Mouse (Mus musculus) midbrain, postnatal 0 days (tissue): Measurements from ENCODE around the gene Olfr1102. TPM values are rescaled to one million over a fixed set of nuclear protein-coding genes. Genes with fewer than 3 reads are reported as not detected.

Experiments
- ATAC-seq: fragments of 200-750 bp; cut with Nextera tagmentation; 2 replicates; pipeline ENCODE4 v1.8.0; 2017; ENCODE audit warnings: moderate number of reproducible peaks, mild to moderate bottlenecking, moderate TSS enrichment, moderate library complexity; ENCODE audit not compliant: low FRiP score
- DNase-seq: peaks from one replicate; pipeline ENCODE4 v3.0.0-alpha.2; 2015; ENCODE audit warnings: low spot score
- H3K27ac ChIP-seq: fragments of 300-500 bp; sonication (generic); 2 replicates; pipeline ENCODE4 v1.5.1; 2014; ENCODE audit warnings: low read depth, mild to moderate bottlenecking, low read length, mixed read lengths
- H3K27me3 ChIP-seq: fragments of 300-500 bp; sonication (generic); 2 replicates; pipeline ENCODE4 v1.6.1; 2014; ENCODE audit warnings: low read length, control low read depth, mixed read lengths; ENCODE audit not compliant: insufficient read depth
- H3K36me3 ChIP-seq: fragments of 300-500 bp; sonication (generic); 2 replicates; pipeline ENCODE4 v1.6.1; 2014; ENCODE audit warnings: low read length, control low read depth, mixed read lengths; ENCODE audit not compliant: insufficient read depth
- H3K4me1 ChIP-seq: fragments of 300-500 bp; sonication (generic); 2 replicates; pipeline ENCODE4 v1.6.1; 2014; ENCODE audit warnings: mild to moderate bottlenecking, control low read depth, antibody characterized with exemption, low read length, mixed read lengths; ENCODE audit not compliant: insufficient read depth
- H3K4me2 ChIP-seq: fragments of 300-500 bp; sonication (generic); 2 replicates; pipeline ENCODE4 v1.6.1; 2014; ENCODE audit warnings: low read depth, mild to moderate bottlenecking, low read length, mixed read lengths; ENCODE audit not compliant: poor library complexity, severe bottlenecking
- H3K4me3 ChIP-seq: fragments of 300-500 bp; sonication (generic); 2 replicates; pipeline ENCODE4 v1.5.1; 2014; ENCODE audit warnings: low read depth, mild to moderate bottlenecking, low read length, moderate library complexity
- H3K9ac ChIP-seq: fragments of 300-500 bp; sonication (generic); replicated peaks from 2 replicates; pipeline ENCODE4 v1.6.1; 2014; ENCODE audit warnings: mild to moderate bottlenecking, low read length, moderate library complexity, mixed read lengths; ENCODE audit not compliant: poor library complexity, severe bottlenecking
- H3K9me3 ChIP-seq: fragments of 300-500 bp; sonication (generic); 2 replicates; pipeline ENCODE4 v1.6.1; 2016; ENCODE audit warnings: low read length, control low read depth
- CTCF ChIP-seq: IDR thresholded peaks from 2 replicates; pipeline ENCODE4 v1.5.1; 2016; ENCODE audit warnings: antibody characterized with exemption, mild to moderate bottlenecking
- WGBS: fragments of 180-500 bp; shearing (Covaris S2); extraction: QIAGEN DNeasy Blood & Tissue Kit; methylation state at CpG from one replicate; pipeline ENCODE4 v1.1.7; 2014; 5-methylcytosine and 5-hydroxymethylcytosine counted together
- polyA plus RNA-seq: library from polyadenylated mRNA; unstranded; fragments of >200 nt; fragmentation: Nextera tagmentation; extraction: Ambion mirVana; gene quantifications from 2 replicates; pipeline ENCODE4 v1.2.1, GENCODE M21; 2015
- total RNA-seq: library from RNA; depleted of rRNA; stranded (reverse); fragments of >200 nt; gene quantifications from 2 replicates; pipeline ENCODE4 v1.2.3, GENCODE M21; 2014; rRNA removed

Olfr1102 gene
- not detected in 2 replicates for total RNA-seq
- polyA plus RNA-seq = not detected in 2 replicates

GRCm38 (mm10) chr2:86998098-86998497, at the start of gene Olfr1102:
Gene Olfr1102, plus strand, starts transcription at chr2:86998398.
- Histone ChIP-seq H3K4me3 (no peak within 1 kb of the TSS), H3K4me1 (no peaks in the 10 kb centered on the region), H3K9ac (no peak within 1 kb of the TSS), H3K27me3 (no peaks in the 10 kb centered on the region), H3K4me2 (no peak within 1 kb of the TSS), H3K36me3 (no peaks in the 10 kb centered on the region), H3K27ac (no peak within 1 kb of the TSS), H3K9me3 (no peaks in the 10 kb centered on the region)
- DNase-seq (no peak), ATAC-seq (no peak)
- TF ChIP-seq CTCF = no peak

- no peaks in the 10 kb centered on the region for H3K36me3 ChIP-seq
- no peak within 1 kb of the TSS for H3K9ac ChIP-seq
- TF ChIP-seq CTCF = no peak
- no peak within 1 kb of the TSS for H3K27ac ChIP-seq
- WGBS = 81% methylated on average over 1 of the region's 1 CpGs
- H3K9me3 ChIP-seq = no peaks in the 10 kb centered on the region
- DNase-seq = no peak
- H3K4me1 ChIP-seq = no peaks in the 10 kb centered on the region
- H3K27me3 ChIP-seq = no peaks in the 10 kb centered on the region
- H3K4me3 ChIP-seq = no peak within 1 kb of the TSS
- no peak within 1 kb of the TSS for H3K4me2 ChIP-seq
- no peak for ATAC-seq
Observed at GRCm38 (mm10) chr2:86960593-86960992, 37.6 kb upstream of the Olfr1102 start, which contains the start of gene Olfr1099. Gene Olfr1099, minus strand, starts transcription at chr2:86960693.

- Histone ChIP-seq H3K4me3 (no peak within 1 kb of the TSS), H3K27me3 (no peaks in the 10 kb centered on the region), H3K9ac (no peak within 1 kb of the TSS), H3K4me1 (no peaks in the 10 kb centered on the region), H3K9me3 (no peaks in the 10 kb centered on the region), H3K4me2 (no peak within 1 kb of the TSS), H3K36me3 (no peaks in the 10 kb centered on the region), H3K27ac (no peak within 1 kb of the TSS)
- no peak for DNase-seq
- no peak for TF ChIP-seq CTCF
- ATAC-seq = no peak
- 81% methylated on average over 3 of the region's 3 CpGs for WGBS
Observed at GRCm38 (mm10) chr2:86979854-86980253, 18.3 kb upstream of the Olfr1102 start, which contains the start of gene Olfr1100. Gene Olfr1100, minus strand, starts transcription at chr2:86979954.

- Histone ChIP-seq H3K4me3 (no peak within 1 kb of the TSS), H3K4me1 (no peaks in the 10 kb centered on the region), H3K27me3 (no peaks in the 10 kb centered on the region), H3K4me2 (no peak within 1 kb of the TSS), H3K9ac (no peak within 1 kb of the TSS), H3K9me3 (no peaks in the 10 kb centered on the region), H3K27ac (no peak within 1 kb of the TSS), H3K36me3 (no peaks in the 10 kb centered on the region)
- no peak for ATAC-seq
- no peak for TF ChIP-seq CTCF
- WGBS = 78% methylated on average over 3 of the region's 3 CpGs
- no peak for DNase-seq
Observed at GRCm38 (mm10) chr2:86991121-86991520, 7.1 kb upstream of the Olfr1102 start, which contains the start of gene Olfr1101. Gene Olfr1101, minus strand, starts transcription at chr2:86991221.

- no peak for TF ChIP-seq CTCF
- no peaks in the 10 kb centered on the region for H3K27me3 ChIP-seq
- H3K36me3 ChIP-seq = no peaks in the 10 kb centered on the region
- H3K4me2 ChIP-seq = no peak within 1 kb of the TSS
- no peaks in the 10 kb centered on the region for H3K4me1 ChIP-seq
- DNase-seq (no peak), ATAC-seq (no peak)
- H3K9me3 ChIP-seq = no peaks in the 10 kb centered on the region
- 82% methylated on average over 1 of the region's 1 CpGs for WGBS
- H3K9ac ChIP-seq = no peak within 1 kb of the TSS
- no peak within 1 kb of the TSS for H3K27ac ChIP-seq
- no peak within 1 kb of the TSS for H3K4me3 ChIP-seq
Observed at GRCm38 (mm10) chr2:87026980-87027379, 28.8 kb downstream of the Olfr1102 start, which contains the start of gene Olfr1104. Gene Olfr1104, minus strand, starts transcription at chr2:87027080.

- no peak within 1 kb of the TSS for H3K4me3 ChIP-seq
- no peaks in the 10 kb centered on the region for H3K27me3 ChIP-seq
- no peaks in the 10 kb centered on the region for H3K36me3 ChIP-seq
- H3K4me1 ChIP-seq = no peaks in the 10 kb centered on the region
- H3K9ac ChIP-seq = no peak within 1 kb of the TSS
- DNase-seq (no peak), ATAC-seq (no peak)
- H3K4me2 ChIP-seq = no peak within 1 kb of the TSS
- no peak for TF ChIP-seq CTCF
- no peaks in the 10 kb centered on the region for H3K9me3 ChIP-seq
- H3K27ac ChIP-seq = no peak within 1 kb of the TSS
Observed at GRCm38 (mm10) chr2:87036431-87036830, 38.2 kb downstream of the Olfr1102 start, which contains the start of gene Olfr1105. Gene Olfr1105, minus strand, starts transcription at chr2:87036531.
